Mouse (Mus musculus): Measurements from ENCODE around the gene Rps6ka5. TPM values are rescaled to one million over a fixed set of nuclear protein-coding genes. Genes with fewer than 3 reads are reported as not detected.

The Rps6ka5 gene
- polyA plus RNA-seq, 1 experiment: 4.7 TPM

DNA sequence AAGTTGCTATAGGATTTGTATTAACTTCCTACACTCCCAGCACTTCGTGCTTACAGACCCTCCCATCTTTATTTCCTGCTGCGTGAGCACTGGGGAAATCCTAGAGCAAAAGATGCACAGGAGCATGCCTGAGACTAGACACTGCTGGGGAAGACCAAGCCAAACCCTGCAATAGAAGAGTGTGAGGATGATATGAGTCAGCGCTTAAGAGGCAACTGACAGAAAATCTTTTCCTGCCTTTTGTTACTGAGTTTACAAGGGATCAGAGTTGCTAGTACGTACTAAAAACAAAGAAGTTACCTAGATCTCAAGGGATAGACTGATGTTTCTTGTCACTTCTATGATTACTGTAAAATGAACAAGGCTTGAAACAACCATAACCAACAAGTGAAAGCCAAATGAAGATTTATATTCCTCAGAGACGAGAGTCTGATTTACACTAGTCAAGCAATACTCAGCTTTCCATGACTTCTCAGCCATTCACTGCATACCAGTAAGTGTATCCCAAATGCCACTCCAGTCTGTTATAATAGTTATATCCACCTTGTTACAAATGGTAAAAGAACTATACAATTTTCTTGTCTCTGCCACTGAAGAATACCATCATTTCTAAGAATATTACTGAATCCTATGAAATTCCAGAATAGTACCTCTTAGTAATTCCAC, 21.6 kb downstream of the Rps6ka5 start:
- Histone ChIP-seq H3K27me3 (ENCODE audit: control insufficient read depth, insufficient read depth, low read length) (no peaks in the 10 kb centered on the region), H3K27ac (ENCODE audit: control insufficient read depth, insufficient read depth, low read length) (no peak overlapping the region), H3K4me3 (ENCODE audit: control insufficient read depth, insufficient read depth, low read length) (no peak overlapping the region), H3K36me3 (ENCODE audit: control insufficient read depth, insufficient read depth, low read length) (no peaks in the 10 kb centered on the region), H3K4me1 (replicated peaks; ENCODE audit: control insufficient read depth, insufficient read depth, low read length) (no peaks in the 10 kb centered on the region)
- WGBS: 84% methylated on average over 5 of the region's 5 CpGs
- no peak for DNase-seq
- no peak for TF ChIP-seq POLR2A (IDR thresholded peaks at IDR 0.05; ENCODE audit: control insufficient read depth, extremely low read depth, insufficient read depth, low read length, poor library complexity)
- no peak for TF ChIP-seq CTCF (IDR thresholded peaks at IDR 0.05; ENCODE audit: borderline replicate concordance, control insufficient read depth, extremely low read depth, insufficient read depth, low read length, poor library complexity)

DNA sequence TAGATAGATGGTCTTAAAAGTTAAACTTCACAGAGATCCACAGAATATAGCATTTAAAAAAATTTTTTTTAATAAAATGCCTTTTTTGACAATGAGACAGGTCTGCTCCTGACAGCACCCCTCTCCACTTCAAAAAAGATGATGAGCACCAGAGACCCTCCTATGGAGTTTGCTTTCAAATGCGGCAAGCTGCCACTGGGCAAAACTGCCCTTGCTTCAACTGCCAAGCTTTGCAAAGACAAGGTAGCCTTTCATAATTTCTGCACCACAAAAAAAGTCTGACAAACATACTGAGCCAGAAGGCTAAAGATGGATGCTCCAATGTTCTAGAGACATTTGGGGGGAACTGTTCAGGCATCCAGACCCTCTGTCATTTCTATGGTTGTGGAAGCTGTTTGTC, 28.8 kb downstream of the Rps6ka5 start:
- no peaks in the 10 kb centered on the region for H3K36me3 ChIP-seq (ENCODE audit: control insufficient read depth, insufficient read depth, low read length)
- DNase-seq: no peak
- TF ChIP-seq POLR2A (IDR thresholded peaks at IDR 0.05; ENCODE audit: control insufficient read depth, extremely low read depth, insufficient read depth, low read length, poor library complexity): no peak
- TF ChIP-seq CTCF (IDR thresholded peaks at IDR 0.05; ENCODE audit: borderline replicate concordance, control insufficient read depth, extremely low read depth, insufficient read depth, low read length, poor library complexity): no peak
- H3K4me3 ChIP-seq (ENCODE audit: control insufficient read depth, insufficient read depth, low read length): no peak overlapping the region
- H3K27ac ChIP-seq (ENCODE audit: control insufficient read depth, insufficient read depth, low read length): no peak overlapping the region
- H3K4me1 ChIP-seq (replicated peaks; ENCODE audit: control insufficient read depth, insufficient read depth, low read length): no peaks in the 10 kb centered on the region
- WGBS: 95% methylated on average over 1 of the region's 1 CpGs
- H3K27me3 ChIP-seq (ENCODE audit: control insufficient read depth, insufficient read depth, low read length): no peaks in the 10 kb centered on the region

DNA sequence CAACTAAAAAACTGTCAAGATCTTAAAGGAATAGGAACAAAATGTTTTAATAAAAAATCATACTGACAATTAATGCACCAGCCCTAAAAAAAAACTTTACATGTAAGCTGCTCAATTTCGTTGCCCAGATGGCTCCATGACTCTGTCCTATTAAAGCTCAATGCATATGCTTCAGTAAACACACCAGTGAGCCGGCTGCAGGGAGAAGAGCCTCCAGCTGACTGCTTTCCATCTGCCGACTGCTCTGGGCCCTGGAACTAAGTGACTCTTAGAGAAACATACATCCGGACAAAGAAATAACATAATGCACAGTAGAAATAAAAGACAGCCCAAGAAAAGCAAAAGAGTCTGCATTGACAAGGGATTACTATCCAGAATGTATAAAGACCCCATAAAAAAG, 30.2 kb downstream of the Rps6ka5 start:
- WGBS: 94% methylated on average over 4 of the region's 4 CpGs

DNA sequence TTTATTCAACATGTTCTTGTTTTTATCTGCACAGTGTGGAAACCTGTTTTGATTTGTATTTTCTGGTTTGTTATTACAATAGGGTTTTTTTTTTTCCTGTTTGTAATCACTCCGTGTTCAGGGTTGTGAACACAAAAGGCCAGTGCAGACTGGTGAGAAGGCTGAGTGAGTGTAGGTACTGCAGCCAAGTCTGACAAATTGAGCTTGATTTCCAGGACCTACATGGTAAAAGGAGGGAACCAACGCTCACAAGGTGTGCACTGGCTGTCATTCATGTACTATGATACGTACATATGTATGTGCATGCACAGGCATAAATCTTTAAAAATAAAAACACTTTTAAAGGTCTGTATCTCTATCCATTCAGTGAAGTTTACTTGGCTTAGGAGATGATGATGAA, 31.5 kb downstream of the Rps6ka5 start:
- DNase-seq: no peak
- Histone ChIP-seq H3K4me3 (ENCODE audit: control insufficient read depth, insufficient read depth, low read length) (no peak overlapping the region), H3K27me3 (ENCODE audit: control insufficient read depth, insufficient read depth, low read length) (no peaks in the 10 kb centered on the region), H3K36me3 (ENCODE audit: control insufficient read depth, insufficient read depth, low read length) (no peaks in the 10 kb centered on the region), H3K27ac (ENCODE audit: control insufficient read depth, insufficient read depth, low read length) (no peak overlapping the region), H3K4me1 (replicated peaks; ENCODE audit: control insufficient read depth, insufficient read depth, low read length) (peaks cover 2% of the 10 kb centered on the region; the same call in 1 of the 2 replicates)
- TF ChIP-seq CTCF (IDR thresholded peaks at IDR 0.05; ENCODE audit: borderline replicate concordance, control insufficient read depth, extremely low read depth, insufficient read depth, low read length, poor library complexity) (no peak), POLR2A (IDR thresholded peaks at IDR 0.05; ENCODE audit: control insufficient read depth, extremely low read depth, insufficient read depth, low read length, poor library complexity) (no peak)
- 92% methylated on average over 3 of the region's 3 CpGs for WGBS

More for the DNA sequence above, 30.2 kb downstream of the Rps6ka5 start:
- no peak overlapping the region for H3K27ac ChIP-seq (ENCODE audit: control insufficient read depth, insufficient read depth, low read length)
- no peaks in the 10 kb centered on the region for H3K36me3 ChIP-seq (ENCODE audit: control insufficient read depth, insufficient read depth, low read length)
- H3K4me3 ChIP-seq (ENCODE audit: control insufficient read depth, insufficient read depth, low read length): no peak overlapping the region
- TF ChIP-seq POLR2A (IDR thresholded peaks at IDR 0.05; ENCODE audit: control insufficient read depth, extremely low read depth, insufficient read depth, low read length, poor library complexity): no peak
- TF ChIP-seq CTCF (IDR thresholded peaks at IDR 0.05; ENCODE audit: borderline replicate concordance, control insufficient read depth, extremely low read depth, insufficient read depth, low read length, poor library complexity): no peak
- no peaks in the 10 kb centered on the region for H3K27me3 ChIP-seq (ENCODE audit: control insufficient read depth, insufficient read depth, low read length)
- DNase-seq: no peak
- peaks cover 2% of the 10 kb centered on the region; the same call in 1 of the 2 replicates for H3K4me1 ChIP-seq (replicated peaks; ENCODE audit: control insufficient read depth, insufficient read depth, low read length)

DNA sequence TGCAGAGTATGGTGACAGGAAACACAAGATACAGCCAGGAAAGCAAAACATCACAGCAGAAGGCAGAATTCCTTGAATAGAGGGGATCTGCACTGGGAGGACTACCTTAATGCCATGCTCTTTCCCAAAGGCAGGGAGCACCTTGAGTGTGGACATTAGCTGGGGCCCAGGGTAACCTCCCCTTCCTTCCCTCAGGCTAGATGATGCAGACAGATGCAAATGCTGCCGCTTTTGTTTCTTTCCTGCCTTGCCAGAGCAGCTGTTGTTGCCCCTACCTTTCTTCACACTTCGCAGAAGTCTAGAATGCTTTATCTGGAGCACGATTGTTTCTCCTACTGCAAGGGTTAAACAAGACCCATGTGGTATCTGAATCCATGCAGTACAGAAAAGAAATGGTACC, 34.6 kb downstream of the Rps6ka5 start:
- Histone ChIP-seq H3K27ac (ENCODE audit: control insufficient read depth, insufficient read depth, low read length) (no peak overlapping the region), H3K4me3 (ENCODE audit: control insufficient read depth, insufficient read depth, low read length) (no peak overlapping the region), H3K4me1 (replicated peaks; ENCODE audit: control insufficient read depth, insufficient read depth, low read length) (peaks cover 2% of the 10 kb centered on the region; the same call in 1 of the 2 replicates), H3K36me3 (ENCODE audit: control insufficient read depth, insufficient read depth, low read length) (no peaks in the 10 kb centered on the region), H3K27me3 (ENCODE audit: control insufficient read depth, insufficient read depth, low read length) (no peaks in the 10 kb centered on the region)
- 74% methylated on average over 3 of the region's 3 CpGs for WGBS
- TF ChIP-seq CTCF (IDR thresholded peaks at IDR 0.05; ENCODE audit: borderline replicate concordance, control insufficient read depth, extremely low read depth, insufficient read depth, low read length, poor library complexity): no peak
- TF ChIP-seq POLR2A (IDR thresholded peaks at IDR 0.05; ENCODE audit: control insufficient read depth, extremely low read depth, insufficient read depth, low read length, poor library complexity): no peak
- no peak for DNase-seq

DNA sequence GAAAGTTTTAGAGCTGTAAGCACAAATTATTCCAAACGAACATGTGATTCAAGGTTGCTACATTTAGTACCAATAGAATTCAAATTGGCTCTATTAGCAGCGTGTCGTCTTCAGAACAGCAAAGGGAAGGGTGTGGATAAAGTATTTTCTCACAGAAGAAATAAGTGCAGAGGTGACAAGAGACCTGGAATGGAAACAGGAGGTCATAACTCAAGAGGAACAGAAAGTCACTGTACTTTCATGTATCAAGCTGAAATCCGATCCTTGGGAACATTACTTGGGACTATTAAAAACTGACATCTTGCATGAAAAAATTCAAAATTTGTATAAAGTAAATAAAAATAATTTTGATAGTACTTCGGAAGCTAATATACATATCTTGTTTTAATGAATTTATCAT, 36.3 kb downstream of the Rps6ka5 start:
- WGBS: 93% methylated on average over 5 of the region's 5 CpGs
- Histone ChIP-seq H3K4me3 (ENCODE audit: control insufficient read depth, insufficient read depth, low read length) (no peak overlapping the region), H3K27ac (ENCODE audit: control insufficient read depth, insufficient read depth, low read length) (no peak overlapping the region), H3K4me1 (replicated peaks; ENCODE audit: control insufficient read depth, insufficient read depth, low read length) (peaks cover 2% of the 10 kb centered on the region; the same call in 1 of the 2 replicates), H3K27me3 (ENCODE audit: control insufficient read depth, insufficient read depth, low read length) (no peaks in the 10 kb centered on the region), H3K36me3 (ENCODE audit: control insufficient read depth, insufficient read depth, low read length) (no peaks in the 10 kb centered on the region)
- TF ChIP-seq CTCF (IDR thresholded peaks at IDR 0.05; ENCODE audit: borderline replicate concordance, control insufficient read depth, extremely low read depth, insufficient read depth, low read length, poor library complexity) (no peak), POLR2A (IDR thresholded peaks at IDR 0.05; ENCODE audit: control insufficient read depth, extremely low read depth, insufficient read depth, low read length, poor library complexity) (no peak)
- no peak for DNase-seq
